Mouse (Mus musculus) kidney, embryonic 15.5 days (tissue): ENCODE results near the gene Olfr1045. TPM values are rescaled to one million over a fixed set of nuclear protein-coding genes. Genes with fewer than 3 reads are reported as not detected.
"Not testable (repeated sequence)": the region's sequence is repeated elsewhere in the genome, so short reads cannot be mapped to it uniquely, and the experiment has no call there.

ENCODE experiments used
- ATAC-seq: fragments of 200-750 bp; cut with Nextera tagmentation; replicated peaks from 2 replicates; pipeline ENCODE4 v1.8.0; 2017; ENCODE audit warnings: moderate TSS enrichment; ENCODE audit not compliant: low FRiP score
- H3K27ac ChIP-seq: fragments of 300-500 bp; sonication (generic); 2 replicates; pipeline ENCODE4 v1.5.1; 2015; ENCODE audit warnings: mild to moderate bottlenecking, inconsistent platforms
- H3K27me3 ChIP-seq: fragments of 300-500 bp; sonication (generic); 2 replicates; pipeline ENCODE4 v1.6.1; 2015; ENCODE audit warnings: inconsistent platforms
- H3K36me3 ChIP-seq: fragments of 300-500 bp; sonication (generic); 2 replicates; pipeline ENCODE4 v1.6.1; 2015; ENCODE audit warnings: inconsistent platforms
- H3K4me1 ChIP-seq: fragments of 300-500 bp; sonication (generic); 2 replicates; pipeline ENCODE4 v1.6.1; 2015; ENCODE audit warnings: inconsistent platforms
- H3K4me2 ChIP-seq: fragments of 300-500 bp; sonication (generic); 2 replicates; pipeline ENCODE4 v1.6.1; 2015; ENCODE audit warnings: moderate library complexity, mild to moderate bottlenecking, inconsistent platforms
- H3K4me3 ChIP-seq: fragments of 300-500 bp; sonication (generic); replicated peaks from 2 replicates; pipeline ENCODE4 v1.5.1; 2015; ENCODE audit warnings: mild to moderate bottlenecking, inconsistent platforms
- H3K9ac ChIP-seq: fragments of 300-500 bp; sonication (generic); 2 replicates; pipeline ENCODE4 v1.6.1; 2015; ENCODE audit warnings: mild to moderate bottlenecking, inconsistent platforms
- H3K9me3 ChIP-seq: fragments of 300-500 bp; sonication (generic); replicated peaks from 2 replicates; pipeline ENCODE4 v1.6.1; 2016; ENCODE audit warnings: inconsistent platforms
- WGBS: fragments of 180-500 bp; shearing (Covaris S2); methylation state at CpG from one replicate; pipeline ENCODE4 v1.1.7; 2015; ENCODE audit warnings: mixed read lengths; 5-methylcytosine and 5-hydroxymethylcytosine counted together
- polyA plus RNA-seq: library from polyadenylated mRNA; unstranded; fragments of >200 nt; fragmentation: Nextera tagmentation; extraction: Ambion mirVana; gene quantifications from 2 replicates; pipeline ENCODE4 v1.2.1, GENCODE M21; 2015

Olfr1045 gene
- not detected in 2 replicates for polyA plus RNA-seq

- no peak for ATAC-seq
- no peak within 1 kb of the TSS for H3K9ac ChIP-seq
Observed at GRCm38 (mm10) chr2:86202909-86203308, at the start of gene Olfr1045. TSS of gene Olfr1045 (minus strand) at chr2:86203009.

GRCm38 (mm10) chr2:86240189-86240588 is 37.4 kb upstream of the Olfr1045 start, which contains the start of gene Olfr1048:
TSS of gene Olfr1048 (minus strand) at chr2:86240289.
- no peaks in the 10 kb centered on the region for H3K9me3 ChIP-seq
- H3K36me3 ChIP-seq, result no peaks in the 10 kb centered on the region
- no peak for ATAC-seq
- no peak within 1 kb of the TSS for H3K4me2 ChIP-seq
- no peak within 1 kb of the TSS for H3K27ac ChIP-seq
- H3K27me3 ChIP-seq, result no peaks in the 10 kb centered on the region
- no peaks in the 10 kb centered on the region for H3K4me1 ChIP-seq
- no peak within 1 kb of the TSS for H3K4me3 ChIP-seq
- no peak within 1 kb of the TSS for H3K9ac ChIP-seq

More at GRCm38 (mm10) chr2:86202909-86203308, at the start of gene Olfr1045:
- Histone ChIP-seq H3K4me2 (no peak within 1 kb of the TSS), H3K9me3 (no peaks in the 10 kb centered on the region), H3K27me3 (no peaks in the 10 kb centered on the region), H3K4me1 (no peaks in the 10 kb centered on the region), H3K36me3 (no peaks in the 10 kb centered on the region), H3K4me3 (no peak within 1 kb of the TSS), H3K27ac (no peak within 1 kb of the TSS)

GRCm38 (mm10) chr2:86231301-86231700 is 28.5 kb upstream of the Olfr1045 start, which contains the start of gene Olfr1047:
TSS of gene Olfr1047 (minus strand) at chr2:86231401.
- no peak within 1 kb of the TSS for H3K27ac ChIP-seq
- H3K27me3 ChIP-seq, result no peaks in the 10 kb centered on the region
- no peak within 1 kb of the TSS for H3K9ac ChIP-seq
- 81% methylated on average over 1 of the region's 1 CpGs for WGBS
- no peak for ATAC-seq
- no peaks in the 10 kb centered on the region for H3K36me3 ChIP-seq
- no peaks in the 10 kb centered on the region for H3K4me1 ChIP-seq
- no peaks in the 10 kb centered on the region for H3K9me3 ChIP-seq
- H3K4me2 ChIP-seq, result no peak within 1 kb of the TSS
- H3K4me3 ChIP-seq, result no peak within 1 kb of the TSS

DNA sequence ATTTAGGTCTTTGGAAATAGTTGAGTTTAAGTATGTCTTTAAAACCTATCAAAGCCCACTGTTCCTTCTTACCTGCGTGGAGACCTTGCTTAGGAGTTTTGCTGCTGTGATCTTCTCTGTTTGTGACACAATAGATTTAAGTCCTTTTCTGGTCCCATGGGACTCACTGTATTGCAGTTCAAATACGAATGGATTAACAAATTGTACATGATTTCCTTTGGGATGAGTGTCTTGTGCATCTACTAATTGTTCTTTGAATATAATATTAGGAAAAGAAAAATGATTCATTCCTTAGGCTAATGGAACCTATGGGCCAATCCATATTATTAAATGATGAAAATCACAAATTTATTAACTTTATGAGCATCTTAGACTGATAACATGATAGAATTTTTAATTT is 16.4 kb upstream of the Olfr1045 start, which contains the start of gene Olfr1046:
Olfr1046 (minus strand) TSS at position 101 of the 400 bp plus-strand sequence.
- Histone ChIP-seq H3K27ac (no peak within 1 kb of the TSS), H3K9ac (no peak within 1 kb of the TSS), H3K4me1 (no peaks in the 10 kb centered on the region), H3K9me3 (no peaks in the 10 kb centered on the region), H3K36me3 (no peaks in the 10 kb centered on the region), H3K4me3 (no peak within 1 kb of the TSS), H3K27me3 (no peaks in the 10 kb centered on the region), H3K4me2 (no peak within 1 kb of the TSS)
- WGBS, result 73% methylated on average over 2 of the region's 2 CpGs
- ATAC-seq, result no peak

DNA sequence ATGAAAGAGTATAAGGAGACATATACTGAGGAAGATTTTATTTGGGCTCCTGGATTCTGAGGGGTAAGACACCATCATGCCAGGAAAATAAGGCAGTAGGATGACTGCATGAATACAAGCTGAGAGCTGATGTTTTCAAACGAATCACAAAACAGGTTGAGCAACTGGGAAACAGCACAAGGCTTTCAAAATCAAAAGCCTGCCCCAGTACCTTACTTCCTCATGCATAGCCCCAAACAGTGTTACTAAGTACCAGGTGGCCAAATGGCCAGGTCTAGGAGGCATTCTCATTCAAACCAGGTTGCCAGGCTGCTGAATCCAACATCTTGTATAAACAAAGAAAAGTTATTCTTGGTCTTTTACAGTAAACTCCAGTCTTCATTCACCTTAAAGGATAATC is 6.9 kb downstream of the Olfr1045 start:
- 46% methylated on average over 1 of the region's 1 CpGs for WGBS
- Histone ChIP-seq H3K9ac (no peak overlapping the region), H3K27me3 (no peaks in the 10 kb centered on the region), H3K27ac (no peak overlapping the region), H3K9me3 (no peaks in the 10 kb centered on the region), H3K4me3 (no peak overlapping the region), H3K4me2 (no peak overlapping the region), H3K36me3 (no peaks in the 10 kb centered on the region), H3K4me1 (no peaks in the 10 kb centered on the region)
- ATAC-seq, result no peak

DNA sequence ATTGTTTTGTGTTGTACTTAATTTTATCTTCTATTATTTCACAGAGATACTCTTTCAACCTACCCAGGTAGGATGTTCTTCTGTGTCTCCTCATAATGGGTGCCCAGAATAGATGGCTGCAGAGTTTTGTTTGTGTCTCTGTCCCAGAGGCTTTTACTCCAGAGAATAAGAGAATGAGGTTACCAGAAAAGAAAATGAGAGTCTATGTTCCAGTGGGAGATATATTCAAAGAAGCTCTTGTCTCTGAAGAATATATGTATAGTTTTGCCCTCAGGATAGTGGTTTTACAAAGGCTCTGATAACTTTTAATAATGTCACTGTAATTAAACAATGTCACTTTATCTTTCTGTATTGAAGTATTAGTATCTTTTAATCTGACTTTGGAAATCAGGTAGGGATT is 17.2 kb downstream of the Olfr1045 start, which contains the start of gene Olfr52:
Olfr52 (minus strand) TSS at position 101 of the 400 bp plus-strand sequence.
- Histone ChIP-seq H3K36me3 (no peaks in the 10 kb centered on the region), H3K4me1 (no peaks in the 10 kb centered on the region), H3K4me2 (no peak within 1 kb of the TSS), H3K9me3 (no peaks in the 10 kb centered on the region), H3K27ac (no peak within 1 kb of the TSS), H3K27me3 (no peaks in the 10 kb centered on the region), H3K4me3 (no peak within 1 kb of the TSS), H3K9ac (no peak within 1 kb of the TSS)
- ATAC-seq, result no peak

- WGBS, result 84% methylated on average over 3 of the region's 3 CpGs
- H3K27ac ChIP-seq, result no peak overlapping the region
- no peaks in the 10 kb centered on the region for H3K27me3 ChIP-seq
- no peaks in the 10 kb centered on the region for H3K36me3 ChIP-seq
- H3K4me2 ChIP-seq, result no peak overlapping the region
- H3K9me3 ChIP-seq, result no peaks in the 10 kb centered on the region
- ATAC-seq, result no peak
- H3K9ac ChIP-seq, result no peak overlapping the region
- no peaks in the 10 kb centered on the region for H3K4me1 ChIP-seq
- no peak overlapping the region for H3K4me3 ChIP-seq
Observed at GRCm38 (mm10) chr2:86179950-86180349, 22.9 kb downstream of the Olfr1045 start.

DNA sequence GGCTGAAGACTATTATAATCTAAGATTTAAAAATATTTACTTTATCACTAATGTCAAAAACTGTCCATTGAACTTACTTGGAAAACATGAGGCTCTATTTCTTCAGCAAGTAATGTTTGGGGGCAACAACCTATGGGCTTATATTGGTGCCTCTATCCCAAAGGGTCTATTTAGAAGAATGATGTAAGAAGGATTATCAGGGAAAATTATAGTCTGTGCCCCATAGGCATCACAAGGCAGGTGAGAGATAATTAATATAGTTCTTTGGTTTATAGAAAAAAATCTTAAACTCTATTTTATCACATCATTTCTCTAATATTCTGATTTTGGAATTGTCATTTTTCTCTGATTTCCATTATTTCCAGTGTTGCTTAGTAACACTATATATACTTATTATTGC is 25.1 kb downstream of the Olfr1045 start, which contains the start of gene Olfr1044:
Olfr1044 (minus strand) TSS at position 101 of the 400 bp plus-strand sequence.
- no peak within 1 kb of the TSS for H3K9ac ChIP-seq
- H3K4me3 ChIP-seq, result no peak within 1 kb of the TSS
- H3K27ac ChIP-seq, result no peak within 1 kb of the TSS
- no peaks in the 10 kb centered on the region for H3K4me1 ChIP-seq
- ATAC-seq, result no peak
- H3K4me2 ChIP-seq, result no peak within 1 kb of the TSS
- no peaks in the 10 kb centered on the region for H3K9me3 ChIP-seq
- no peaks in the 10 kb centered on the region for H3K27me3 ChIP-seq
- H3K36me3 ChIP-seq, result no peaks in the 10 kb centered on the region

GRCm38 (mm10) chr2:86175422-86175821 is 27.4 kb downstream of the Olfr1045 start:
- not testable (repeated sequence) for H3K27ac ChIP-seq, H3K36me3 ChIP-seq, ATAC-seq, H3K9ac ChIP-seq, H3K4me2 ChIP-seq, H3K4me1 ChIP-seq, H3K27me3 ChIP-seq, H3K9me3 ChIP-seq, H3K4me3 ChIP-seq
- 88% methylated on average over 7 of the region's 7 CpGs for WGBS

GRCm38 (mm10) chr2:86167422-86167821 is 35.4 kb downstream of the Olfr1045 start, which contains the start of gene Olfr1043:
TSS of gene Olfr1043 (minus strand) at chr2:86167522.
- Histone ChIP-seq H3K36me3 (no peaks in the 10 kb centered on the region), H3K27me3 (no peaks in the 10 kb centered on the region), H3K4me1 (no peaks in the 10 kb centered on the region), H3K27ac (no peak within 1 kb of the TSS), H3K9ac (no peak within 1 kb of the TSS), H3K9me3 (no peaks in the 10 kb centered on the region), H3K4me2 (no peak within 1 kb of the TSS), H3K4me3 (no peak within 1 kb of the TSS)
- 86% methylated on average over 2 of the region's 2 CpGs for WGBS
- ATAC-seq, result no peak

- no peaks in the 10 kb centered on the region for H3K27me3 ChIP-seq
- no peaks in the 10 kb centered on the region for H3K4me1 ChIP-seq
- no peak for ATAC-seq
- WGBS, result 97% methylated on average over 2 of the region's 2 CpGs
- H3K36me3 ChIP-seq, result no peaks in the 10 kb centered on the region
- H3K9ac ChIP-seq, result no peak within 1 kb of the TSS
- H3K4me3 ChIP-seq, result no peak within 1 kb of the TSS
- H3K4me2 ChIP-seq, result no peak within 1 kb of the TSS
- no peak within 1 kb of the TSS for H3K27ac ChIP-seq
- H3K9me3 ChIP-seq, result no peaks in the 10 kb centered on the region
Observed at GRCm38 (mm10) chr2:86161738-86162137, 41.1 kb downstream of the Olfr1045 start, which contains the start of gene Olfr1042. TSS of gene Olfr1042 (minus strand) at chr2:86161838.

DNA sequence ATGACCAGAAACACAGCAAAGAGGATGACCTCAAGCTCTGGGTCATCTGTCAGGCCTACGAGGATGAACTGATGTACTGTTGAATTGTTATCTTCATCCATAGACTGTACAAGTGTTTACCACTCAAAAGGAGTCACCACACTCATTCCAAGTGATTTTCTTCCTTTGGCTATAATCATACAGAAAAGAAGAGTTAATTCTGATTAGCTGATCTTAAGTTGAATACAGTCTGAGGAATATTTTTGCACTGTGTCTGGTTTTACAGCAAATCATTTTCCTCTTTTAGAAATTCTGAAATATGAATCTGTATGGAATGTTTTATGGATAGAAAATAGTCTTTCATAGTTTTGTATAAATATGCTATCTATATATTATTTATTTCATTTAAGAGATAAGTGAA is 56.2 kb downstream of the Olfr1045 start, which contains the start of gene Olfr1040:
Olfr1040 (minus strand) TSS at position 101 of the 400 bp plus-strand sequence.
- ATAC-seq, result no peak
- Histone ChIP-seq H3K4me3 (no peak within 1 kb of the TSS), H3K27ac (no peak within 1 kb of the TSS), H3K27me3 (no peaks in the 10 kb centered on the region), H3K4me2 (no peak within 1 kb of the TSS), H3K9me3 (no peaks in the 10 kb centered on the region), H3K9ac (no peak within 1 kb of the TSS), H3K36me3 (no peaks in the 10 kb centered on the region), H3K4me1 (no peaks in the 10 kb centered on the region)
- 81% methylated on average over 1 of the region's 1 CpGs for WGBS
